Mouse (Mus musculus): ENCODE measurements around the gene Prss41.

Gene Prss41

DNA sequence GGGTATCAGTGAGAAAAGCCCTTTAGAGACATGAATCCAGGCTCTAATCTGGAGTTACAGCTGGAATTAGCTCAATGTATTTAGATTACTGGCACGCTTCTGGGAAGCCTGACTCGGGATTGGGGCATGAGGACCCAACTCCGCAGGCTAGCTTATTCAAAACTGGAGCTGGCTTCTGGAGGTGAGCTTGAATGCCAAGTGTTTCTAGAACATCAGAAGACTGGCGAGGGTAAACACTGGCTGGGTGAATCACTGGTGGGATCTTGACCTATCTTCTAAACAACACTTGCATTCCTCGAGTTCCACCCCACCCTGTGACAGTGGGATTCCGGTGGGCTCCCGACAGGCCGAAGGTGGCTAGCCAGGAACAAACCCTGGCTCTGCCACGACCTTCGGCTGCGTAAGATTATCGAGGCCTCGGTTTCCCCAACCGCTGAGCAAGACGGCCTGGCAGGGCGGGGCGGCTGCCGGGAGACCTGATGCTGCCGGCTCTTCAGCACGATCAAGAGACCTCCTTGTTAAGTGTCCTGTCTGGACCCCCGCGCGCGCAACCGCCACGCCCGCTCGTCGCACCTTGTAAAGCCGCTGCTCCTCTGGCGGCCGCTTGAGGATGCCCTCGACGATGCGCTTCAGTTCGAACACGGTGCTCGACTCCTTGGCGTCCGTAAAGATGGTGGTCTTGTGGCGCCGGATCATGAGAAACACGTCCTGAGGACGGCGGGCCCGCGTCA lies 15.5 kb downstream of the Prss41 start:
- peak; percentile 90 for DNase-seq (ENCODE audit: low read depth, low spot score)

- no peak for DNase-seq (ENCODE audit: low read depth, low spot score)
Observed at GRCm38 (mm10) chr17:23825591-23825990, 18.4 kb downstream of the Prss41 start.

DNA sequence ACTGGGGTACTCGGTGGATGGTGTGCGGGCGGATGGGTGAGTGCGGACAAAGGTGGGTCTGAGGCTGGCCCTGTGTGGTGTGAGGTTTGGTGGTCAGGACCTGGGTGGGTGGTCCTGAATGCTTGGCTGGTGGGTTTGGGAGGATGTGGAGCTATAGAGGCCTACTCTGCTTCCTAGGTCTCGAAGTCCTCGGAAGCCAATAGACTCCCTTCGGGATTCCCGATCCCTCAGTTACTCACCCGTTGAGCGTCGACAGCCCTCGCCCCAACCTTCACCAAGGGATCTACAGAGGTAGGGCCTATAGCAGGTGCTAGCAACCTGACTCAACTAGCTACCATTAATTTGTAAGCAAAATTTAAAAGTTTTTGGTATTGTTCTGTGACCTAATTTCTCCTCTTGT lies 20.4 kb downstream of the Prss41 start:
- DNase-seq (ENCODE audit: low read depth, low spot score) = no peak

DNA sequence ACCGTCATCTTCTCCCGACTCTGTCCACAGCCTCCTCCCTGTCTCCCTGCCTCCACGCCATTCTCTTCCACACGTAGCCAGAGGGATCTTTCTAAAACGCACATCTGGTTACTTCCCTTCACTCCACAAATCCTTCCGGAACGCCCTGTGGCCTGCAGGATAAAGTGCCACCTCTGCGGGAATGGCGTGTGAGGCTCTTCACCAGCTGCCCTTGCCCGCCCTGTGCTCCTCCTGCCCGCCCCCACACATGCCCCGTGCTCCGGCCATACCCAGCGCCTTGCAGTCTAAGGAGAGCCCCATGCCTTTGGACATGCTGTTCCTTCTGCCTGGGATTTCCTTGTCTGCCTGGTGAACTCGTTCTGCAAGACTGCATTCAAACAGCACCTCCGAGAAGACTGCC lies 21.0 kb downstream of the Prss41 start:
- no peak for DNase-seq (ENCODE audit: low read depth, low spot score)

GRCm38 (mm10) chr17:23822094-23822493 lies 21.9 kb downstream of the Prss41 start:
- peak; percentile 57 for DNase-seq (ENCODE audit: low read depth, low spot score)

- DNase-seq (ENCODE audit: low read depth, low spot score) = no peak
Observed at GRCm38 (mm10) chr17:23820731-23821130, 23.2 kb downstream of the Prss41 start.

GRCm38 (mm10) chr17:23819235-23819634 lies 24.7 kb downstream of the Prss41 start:
- DNase-seq (ENCODE audit: low read depth, low spot score) = no peak

DNA sequence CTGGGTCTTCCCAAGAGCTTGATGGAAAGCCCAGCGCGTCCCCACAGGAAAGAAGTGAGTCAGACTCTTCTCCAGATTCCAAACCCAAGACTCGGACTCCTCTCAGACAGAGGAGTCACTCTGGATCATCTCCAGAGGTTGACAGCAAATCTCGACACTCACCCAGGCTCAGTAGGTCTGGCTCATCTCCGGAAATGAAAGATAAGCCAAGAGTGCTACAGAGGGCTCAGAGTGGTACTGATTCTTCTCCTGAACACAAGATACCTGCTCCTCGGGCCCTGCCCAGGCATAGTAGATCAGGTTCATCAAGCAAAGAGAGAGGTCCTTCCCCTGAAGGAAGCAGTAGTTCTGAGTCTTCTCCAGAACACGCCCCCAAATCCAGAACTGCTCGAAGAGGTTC lies 25.4 kb downstream of the Prss41 start:
- no peak for DNase-seq (ENCODE audit: low read depth, low spot score)

DNA sequence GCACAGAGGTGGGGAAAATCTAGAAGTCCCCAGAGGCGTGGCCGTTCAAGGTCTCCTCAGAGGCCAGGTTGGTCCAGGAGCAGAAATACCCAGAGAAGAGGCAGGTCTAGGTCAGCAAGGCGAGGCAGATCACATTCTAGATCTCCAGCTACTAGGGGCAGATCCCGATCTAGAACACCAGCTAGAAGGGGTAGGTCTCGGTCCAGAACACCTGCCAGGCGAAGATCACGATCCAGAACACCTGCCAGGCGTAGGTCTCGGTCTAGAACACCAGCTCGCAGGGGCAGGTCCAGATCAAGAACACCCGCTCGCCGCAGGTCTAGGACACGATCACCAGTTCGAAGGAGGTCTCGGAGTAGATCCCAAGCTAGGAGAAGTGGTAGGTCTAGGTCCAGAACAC lies 28.3 kb downstream of the Prss41 start:
- no peak for DNase-seq (ENCODE audit: low read depth, low spot score)

DNA sequence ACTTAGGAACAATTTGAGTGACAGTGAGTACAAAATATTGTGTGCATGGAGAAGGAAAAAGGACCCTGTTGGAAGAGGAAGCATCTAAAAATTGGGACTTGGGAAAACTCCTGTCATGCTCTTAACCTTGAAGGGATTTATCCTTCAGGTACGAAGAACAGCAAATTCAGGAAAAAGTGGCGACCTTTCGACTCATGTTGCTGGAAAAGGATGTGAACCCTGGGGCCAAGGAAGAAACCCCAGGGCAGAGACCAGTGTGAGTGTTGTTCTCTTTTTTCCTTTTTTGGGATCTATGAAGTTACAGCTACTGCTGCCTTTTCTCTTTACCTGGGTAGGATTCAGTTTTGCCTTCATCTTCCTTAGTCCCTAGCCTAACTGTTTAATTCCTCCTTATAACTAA lies 36.1 kb downstream of the Prss41 start:
- DNase-seq (ENCODE audit: low read depth, low spot score) = no peak

GRCm38 (mm10) chr17:23806867-23807266 lies 37.1 kb downstream of the Prss41 start:
- DNase-seq (ENCODE audit: low read depth, low spot score) = peak; percentile 88

DNA sequence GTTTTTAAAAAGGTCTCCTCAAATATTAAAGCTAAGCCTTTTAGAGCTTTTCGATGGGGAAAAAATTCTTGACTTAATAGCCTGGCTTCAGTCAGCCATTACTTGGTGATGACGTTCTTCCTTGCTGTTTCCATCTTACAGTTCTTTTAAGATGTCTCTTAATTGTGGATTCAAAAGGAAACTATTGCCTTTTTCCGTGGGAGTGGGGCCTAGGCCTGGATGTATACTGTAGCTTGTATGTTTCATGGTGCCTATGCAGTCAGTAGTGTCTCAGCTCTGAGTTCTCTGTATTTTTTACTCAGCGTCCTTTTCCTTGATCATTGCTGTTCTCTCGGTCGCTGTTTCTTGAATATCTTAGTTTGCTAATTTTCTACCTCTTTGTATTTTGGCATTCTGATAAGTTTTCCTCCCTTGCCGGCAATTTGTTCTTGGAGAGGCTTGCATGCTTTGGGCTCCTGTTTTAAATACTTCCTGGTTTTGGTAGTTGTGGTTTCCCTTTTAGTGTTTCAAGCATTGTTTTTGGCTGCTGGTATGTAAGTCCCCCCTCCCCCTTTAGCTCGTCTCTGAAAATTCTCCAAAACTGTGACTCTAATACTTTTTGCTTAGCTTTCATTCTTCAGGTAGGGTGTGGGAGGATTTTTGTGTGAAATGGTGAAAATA lies 39.4 kb downstream of the Prss41 start:
- no peak for DNase-seq (ENCODE audit: low read depth, low spot score)

DNA sequence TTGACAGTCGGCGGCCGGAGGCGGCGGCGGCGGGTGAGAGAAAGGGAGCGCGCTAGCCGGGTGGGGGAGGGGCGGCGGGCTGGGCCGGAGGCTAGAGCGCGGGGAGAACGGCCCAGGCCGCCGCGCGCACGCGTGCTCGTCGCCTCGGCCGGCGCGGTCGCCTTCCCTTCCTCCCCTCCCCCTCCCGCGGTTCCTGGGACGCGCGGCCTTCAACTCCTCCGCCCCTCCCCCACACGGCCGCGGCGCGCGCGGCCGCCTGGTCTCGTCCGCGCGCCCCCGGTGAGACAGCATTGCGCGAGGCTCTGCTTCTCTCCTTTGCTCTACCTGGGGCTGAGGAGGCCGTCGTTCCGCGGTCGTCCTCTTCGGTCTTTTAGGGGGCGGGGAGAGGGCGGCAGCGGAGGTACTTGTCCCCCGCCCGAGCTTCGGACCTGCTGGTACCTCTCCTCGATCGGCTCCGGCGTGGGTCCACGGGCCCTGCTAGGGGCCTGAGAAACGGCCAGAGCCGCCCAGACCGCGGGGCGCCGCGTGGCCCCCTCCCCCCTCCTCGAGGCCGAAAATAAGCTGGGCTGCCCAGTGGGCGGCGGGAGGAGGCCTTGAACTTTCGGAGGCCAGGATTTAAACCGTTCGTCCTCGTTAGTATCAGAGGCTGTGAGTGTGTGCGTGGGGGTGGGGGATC lies 40.5 kb downstream of the Prss41 start:
- DNase-seq (ENCODE audit: low read depth, low spot score) = peak; percentile 98

DNA sequence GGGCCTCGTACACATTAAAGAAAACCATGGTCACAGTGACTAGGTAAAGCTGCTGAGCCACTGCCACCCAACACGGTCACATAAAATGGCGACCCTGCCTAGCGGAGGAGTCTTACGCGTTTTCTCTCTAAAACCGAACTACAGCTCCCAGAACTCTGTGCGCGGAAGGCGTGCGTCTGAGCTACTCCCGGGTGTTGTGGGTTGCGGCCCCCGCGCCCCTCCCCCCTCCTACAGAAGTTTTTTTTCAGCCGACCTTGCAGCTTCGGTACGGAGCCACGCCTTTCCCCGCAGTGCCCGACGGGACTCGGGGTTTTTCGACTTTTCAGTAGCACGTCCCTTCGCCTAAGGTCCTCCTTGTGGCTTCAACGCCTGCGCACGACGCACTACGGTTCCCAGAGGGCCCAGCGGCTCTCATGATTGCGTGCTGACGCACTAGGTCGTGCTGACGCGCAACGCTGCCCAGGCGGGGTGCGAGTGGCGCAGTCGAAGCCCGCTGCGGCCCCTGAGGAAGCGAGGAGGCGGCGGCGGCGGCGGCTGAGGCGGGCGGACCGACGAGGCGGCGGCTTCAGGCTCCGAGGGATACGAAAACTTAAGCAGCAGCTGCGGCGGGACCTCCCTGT lies 41.1 kb downstream of the Prss41 start:
- peak; percentile 100 for DNase-seq (ENCODE audit: low read depth, low spot score)

DNA sequence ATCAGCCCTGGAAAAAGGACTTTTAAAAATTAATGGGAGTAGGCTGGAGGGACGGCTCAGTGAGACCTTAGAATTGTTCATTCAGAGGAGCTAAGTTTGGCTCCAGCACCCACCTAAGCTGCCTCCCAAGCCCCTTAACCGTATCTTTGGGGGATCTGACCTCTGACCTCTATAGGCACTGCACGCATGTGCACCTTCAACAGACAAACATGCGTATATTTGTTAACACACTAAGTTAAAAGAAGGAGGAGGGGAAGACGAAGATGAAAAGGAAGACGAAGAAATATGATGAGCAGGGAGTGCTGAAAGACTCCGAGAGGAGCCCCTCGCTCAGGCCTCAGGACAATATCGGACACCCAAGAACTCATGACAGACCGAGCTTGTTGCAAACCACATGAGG lies 42.3 kb downstream of the Prss41 start:
- no peak for DNase-seq (ENCODE audit: low read depth, low spot score)

GRCm38 (mm10) chr17:23797316-23797715 lies 46.7 kb downstream of the Prss41 start:
- no peak for DNase-seq (ENCODE audit: low read depth, low spot score)

DNA sequence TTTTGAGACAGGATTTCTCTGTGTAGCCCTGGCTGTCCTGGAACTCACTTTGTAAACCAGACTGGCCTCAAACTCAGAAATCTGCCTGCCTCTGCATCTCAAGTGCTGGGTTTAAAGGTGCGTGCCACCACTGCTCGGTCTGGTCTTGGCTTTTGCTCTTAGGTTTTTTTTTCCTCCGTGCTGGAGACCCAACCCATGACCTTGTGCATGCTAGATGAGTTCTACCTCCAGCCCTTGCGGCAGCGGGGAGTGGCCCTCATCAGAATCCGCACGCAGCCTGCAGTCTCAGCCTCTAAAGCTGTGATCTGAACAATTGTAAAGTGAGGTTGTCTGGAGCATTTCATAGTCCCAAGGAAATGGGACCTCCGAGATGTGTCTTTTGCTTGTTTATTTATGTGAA lies 48.6 kb downstream of the Prss41 start:
- DNase-seq (ENCODE audit: low read depth, low spot score) = peak; percentile 69

DNA sequence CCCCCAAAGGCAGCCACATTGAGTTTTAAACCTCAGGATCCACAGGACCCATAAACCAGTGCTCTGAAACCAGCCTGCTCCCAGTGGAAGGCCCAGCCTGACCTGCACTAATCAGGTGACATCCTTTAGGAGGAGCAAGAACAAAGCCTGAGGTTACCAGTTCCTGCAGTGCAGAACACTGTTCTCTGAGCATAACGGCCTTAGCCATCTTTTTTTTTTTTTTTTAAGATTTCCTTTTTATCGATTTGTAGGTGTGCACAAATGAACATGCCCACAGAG lies 53.0 kb downstream of the Prss41 start:
- DNase-seq (ENCODE audit: low read depth, low spot score) = no peak

GRCm38 (mm10) chr17:23790269-23791078 lies 53.5 kb downstream of the Prss41 start, which contains the start of gene Srrm2:
TSS of gene Srrm2 (plus strand) at chr17:23790532.
- no peak for DNase-seq (ENCODE audit: low read depth, low spot score)

- peak; percentile 82 for DNase-seq (ENCODE audit: low read depth, low spot score)
Observed at GRCm38 (mm10) chr17:23789749-23790268, 54.2 kb downstream of the Prss41 start.

- no peak for DNase-seq (ENCODE audit: low read depth, low spot score)
Observed at GRCm38 (mm10) chr17:23788973-23789372, 55.0 kb downstream of the Prss41 start.
